Mouse (Mus musculus) heart, adult 2 months (tissue): ENCODE results near the gene Gm45140. TPM values are rescaled to one million over a fixed set of nuclear protein-coding genes. Genes with fewer than 3 reads are reported as not detected.

Experiments used
- DNase-seq, 2 experiments: peaks; one replicate each; pipeline ENCODE4 v3.0.0; 2021
- H3K27ac ChIP-seq: fragments of 200-600 bp; 2 replicates; pipeline ENCODE4 v1.8.1; 2022
- H3K27me3 ChIP-seq: fragments of 200-500 bp; 2 replicates; pipeline ENCODE4 v1.6.1; 2012; ENCODE audit warnings: mild to moderate bottlenecking, low read length, inconsistent platforms, mixed read lengths; ENCODE audit not compliant: control insufficient read depth, insufficient read depth
- H3K36me3 ChIP-seq: fragments of 200-500 bp; 2 replicates; pipeline ENCODE4 v1.6.1; 2012; ENCODE audit warnings: low read length, inconsistent platforms; ENCODE audit not compliant: control insufficient read depth, insufficient read depth
- H3K4me1 ChIP-seq: fragments of 200-500 bp; 2 replicates; pipeline ENCODE4 v1.6.1; 2011; ENCODE audit warnings: low read length; ENCODE audit not compliant: control insufficient read depth, insufficient read depth
- H3K4me3 ChIP-seq: fragments of 200-600 bp; 2 replicates; pipeline ENCODE4 v1.8.1; 2022
- H3K79me2 ChIP-seq: fragments of 200-500 bp; replicated peaks from 2 replicates; pipeline ENCODE4 v1.6.1; 2012; ENCODE audit warnings: mild to moderate bottlenecking, inconsistent platforms, low read length, moderate library complexity, mixed read lengths; ENCODE audit not compliant: control insufficient read depth, insufficient read depth
- H3K9ac ChIP-seq: fragments of 200-500 bp; 2 replicates; pipeline ENCODE4 v1.6.1; 2012; ENCODE audit warnings: low read depth, mild to moderate bottlenecking, control low read depth, inconsistent platforms, low read length, mixed read lengths
- CTCF ChIP-seq: fragments of 200-600 bp; IDR thresholded peaks from 2 replicates; pipeline ENCODE4 v1.8.1; 2022; ENCODE audit warnings: antibody characterized with exemption, mild to moderate bottlenecking, moderate library complexity
- EP300 ChIP-seq: fragments of 200-500 bp; IDR thresholded peaks from 2 replicates; pipeline ENCODE4 v1.6.1; 2011; ENCODE audit warnings: low read depth, low read length, control low read depth; ENCODE audit not compliant: insufficient read depth
- POLR2A ChIP-seq: fragments of 200-500 bp; IDR thresholded peaks from 2 replicates; pipeline ENCODE4 v1.6.1; 2011; ENCODE audit warnings: mild to moderate bottlenecking, low read depth, low read length, control low read depth; ENCODE audit not compliant: insufficient read depth
- WGBS: fragments of 180-500 bp; shearing (Covaris S2); methylation state at CpG from one replicate; pipeline ENCODE4 v1.1.7; 2018; 5-methylcytosine and 5-hydroxymethylcytosine counted together
- intact Hi-C: fragments of 180-260 bp; cut with DNase I; formaldehyde crosslinking; loops from one replicate; pipeline ENCODE4 v1.15.1; 2025
- long read RNA-seq: library from polyadenylated mRNA; stranded (forward); transcript quantifications from one replicate; pipeline ENCODE4 v2.0.0, GENCODE M21; 2021
- polyA plus RNA-seq: library from polyadenylated mRNA; depleted of rRNA; stranded (reverse); fragments of >200 nt; gene quantifications from 2 replicates; pipeline ENCODE4 v1.2.3, GENCODE M21; 2012; rRNA removed
- total RNA-seq, 2 experiments: library from RNA; stranded (reverse); gene quantifications; 2 replicates each; pipeline ENCODE4 v1.2.3; 2021

Gm45140 gene
- 1 to 10 TPM in 1 of 2 experiments, under 1 TPM in 1; 0.23 to 1.4 TPM for total RNA-seq
- polyA plus RNA-seq, result 0.16 and 0.79 TPM in 2 replicates
- long read RNA-seq, partial matches to known transcripts, result 0 of 6 reads
- long read RNA-seq, other reads (novel, unspliced or antisense), result 6 of 6 reads

DNA sequence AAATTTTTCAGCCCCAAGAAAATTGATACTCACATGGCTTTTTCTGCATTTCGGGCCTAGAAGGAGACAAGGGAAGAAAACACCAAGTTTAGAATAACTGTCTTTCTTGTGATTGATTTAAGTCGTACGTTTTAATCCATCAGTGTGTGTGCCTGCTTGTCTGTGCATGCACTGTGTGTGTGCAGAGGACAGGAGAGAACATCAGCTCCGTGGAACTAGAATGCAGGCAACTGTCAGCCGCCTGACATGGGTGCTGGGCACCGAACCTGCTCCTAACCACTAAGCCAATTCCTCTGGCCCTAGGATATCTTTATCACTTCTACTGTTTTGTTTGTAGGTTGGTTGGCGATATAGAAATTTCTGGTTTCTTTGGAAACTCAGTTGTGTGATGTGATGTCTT, at the start of gene Gm45140:
Gm45140 (minus strand) TSS at position 101 of the 400 bp plus-strand sequence.
- Histone ChIP-seq H3K36me3 (no peaks in the 10 kb centered on the region; the same call in 1 of the 2 replicates), H3K27me3 (no peaks in the 10 kb centered on the region), H3K4me1 (no peaks in the 10 kb centered on the region), H3K4me3 (no peak within 1 kb of the TSS), H3K27ac (no peak within 1 kb of the TSS), H3K79me2 (0 out of 2 replicates have a peak, but pooled peaks cover 1% of the 10 kb centered on the region), H3K9ac (no peak within 1 kb of the TSS)
- TF ChIP-seq CTCF, result no peak
- TF ChIP-seq POLR2A, result no peak
- no peak for TF ChIP-seq EP300
- intact Hi-C loops, result no loop called here
- WGBS, result 93% methylated on average over 7 of the region's 7 CpGs
- no peak for DNase-seq

- H3K36me3 ChIP-seq, result no peaks in the 10 kb centered on the region
- intact Hi-C loops, result no loop called here
These were observed 47.2 kb upstream of the Gm45140 start for GRCm38 (mm10) chr6:87882816-87883215.

GRCm38 (mm10) chr6:87882221-87882620, 46.6 kb upstream of the Gm45140 start:
- Histone ChIP-seq H3K79me2 (no peaks in the 10 kb centered on the region), H3K36me3 (no peaks in the 10 kb centered on the region), H3K27me3 (no peaks in the 10 kb centered on the region), H3K9ac (no peak overlapping the region), H3K4me1 (no peaks in the 10 kb centered on the region), H3K4me3 (no peak overlapping the region), H3K27ac (no peak overlapping the region)
- 71% methylated on average over 3 of the region's 3 CpGs for WGBS
- no peak for DNase-seq
- no peak for TF ChIP-seq EP300
- intact Hi-C loops, result no loop called here

More at GRCm38 (mm10) chr6:87882816-87883215, 47.2 kb upstream of the Gm45140 start:
- Histone ChIP-seq H3K4me1 (no peaks in the 10 kb centered on the region), H3K27me3 (no peaks in the 10 kb centered on the region), H3K79me2 (no peaks in the 10 kb centered on the region), H3K27ac (no peak overlapping the region), H3K9ac (no peak overlapping the region), H3K4me3 (no peak overlapping the region)
- no peak for TF ChIP-seq POLR2A
- TF ChIP-seq CTCF, result no peak
- TF ChIP-seq EP300, result no peak
- no peak for DNase-seq
- WGBS, result 45% methylated on average over 4 of the region's 4 CpGs

- 69% methylated on average over 3 of the region's 3 CpGs for WGBS
- no peak for DNase-seq
- Histone ChIP-seq H3K9ac (no peak overlapping the region), H3K36me3 (no peaks in the 10 kb centered on the region), H3K27me3 (no peaks in the 10 kb centered on the region), H3K27ac (no peak overlapping the region), H3K79me2 (no peaks in the 10 kb centered on the region), H3K4me3 (no peak overlapping the region), H3K4me1 (peaks cover 7% of the 10 kb centered on the region)
- intact Hi-C loops, result no loop called here
- TF ChIP-seq POLR2A (no peak), CTCF (no peak), EP300 (no peak)
These were observed 44.0 kb upstream of the Gm45140 start for GRCm38 (mm10) chr6:87879628-87880027.

- WGBS, result 58% methylated on average over 4 of the region's 4 CpGs
- Histone ChIP-seq H3K79me2 (no peaks in the 10 kb centered on the region), H3K4me3 (no peak overlapping the region), H3K9ac (no peak overlapping the region), H3K27me3 (no peaks in the 10 kb centered on the region), H3K36me3 (no peaks in the 10 kb centered on the region), H3K4me1 (peaks cover 7% of the 10 kb centered on the region), H3K27ac (no peak overlapping the region)
- DNase-seq, result no peak
- no peak for TF ChIP-seq CTCF
- TF ChIP-seq EP300, result no peak
- TF ChIP-seq POLR2A, result no peak
- intact Hi-C loops, result no loop called here
These were observed 43.4 kb upstream of the Gm45140 start for GRCm38 (mm10) chr6:87879010-87879409.

GRCm38 (mm10) chr6:87876068-87876643, 40.6 kb upstream of the Gm45140 start:
- WGBS, result 55% methylated on average over 13 of the region's 13 CpGs
- H3K4me3 ChIP-seq, result no peak overlapping the region
- H3K79me2 ChIP-seq, result no peaks in the 10 kb centered on the region
- TF ChIP-seq EP300, result no peak
- TF ChIP-seq CTCF, result no peak
- TF ChIP-seq POLR2A, result peak; percentile 17; the same call in 1 of the 2 replicates
- peaks cover 7% of the 10 kb centered on the region for H3K4me1 ChIP-seq
- no peak overlapping the region for H3K9ac ChIP-seq
- H3K27ac ChIP-seq, result peak overlapping the region; percentile 74
- intact Hi-C loops, result no loop called here
- no peaks in the 10 kb centered on the region for H3K27me3 ChIP-seq
- no peaks in the 10 kb centered on the region for H3K36me3 ChIP-seq
- peak; percentile 63 to 68 for DNase-seq
